Mouse (Mus musculus): ENCODE results near the gene Ccnk. TPM values are rescaled to one million over a fixed set of nuclear protein-coding genes. Genes with fewer than 3 reads are reported as not detected.

Gene Ccnk
- 8.6 and 10.6 TPM in 2 replicates for polyA plus RNA-seq (2014; fragmentation: Nextera tagmentation; extraction: Ambion mirVana)

GRCm38 (mm10) chr12:108179321-108180266, at the start of gene Ccnk:
Gene Ccnk, plus strand, starts transcription at chr12:108179579.
- peak within 1 kb of the TSS; percentile 86 for H3K4me3 ChIP-seq (ENCODE audit: low read depth, low read length)
- peak within 1 kb of the TSS; percentile 78 for H3K4me2 ChIP-seq (replicated peaks; ENCODE audit: low read depth, low read length)
- DNase-seq (ENCODE audit: low spot score) (peak; percentile 98), ATAC-seq (ENCODE audit: low FRiP score) (peak; percentile 98)
- H3K27ac ChIP-seq (ENCODE audit: low read depth, low read length) = peak within 1 kb of the TSS; percentile 68
- H3K9me3 ChIP-seq (ENCODE audit: control insufficient read depth, low read length) = no peaks in the 10 kb centered on the region
- no peaks in the 10 kb centered on the region for H3K27me3 ChIP-seq (ENCODE audit: control insufficient read depth, insufficient read depth, low read length)
- under 1% methylated on average over 65 of the region's 82 CpGs for WGBS
- peaks cover 6% of the 10 kb centered on the region for H3K4me1 ChIP-seq (replicated peaks; ENCODE audit: control insufficient read depth, insufficient read depth, low read length)
- H3K9ac ChIP-seq (ENCODE audit: low read depth, low read length) = peak within 1 kb of the TSS; percentile 82
- H3K36me3 ChIP-seq (ENCODE audit: control insufficient read depth, insufficient read depth, low read length) = no peaks in the 10 kb centered on the region

- Histone ChIP-seq H3K4me3 (ENCODE audit: low read depth, low read length) (no peak overlapping the region), H3K9ac (ENCODE audit: low read depth, low read length) (no peak overlapping the region), H3K4me2 (replicated peaks; ENCODE audit: low read depth, low read length) (no peak overlapping the region), H3K27ac (ENCODE audit: low read depth, low read length) (no peak overlapping the region), H3K36me3 (ENCODE audit: control insufficient read depth, insufficient read depth, low read length) (peaks cover 5% of the 10 kb centered on the region; the same call in 1 of the 2 replicates), H3K9me3 (ENCODE audit: control insufficient read depth, low read length) (no peaks in the 10 kb centered on the region), H3K27me3 (ENCODE audit: control insufficient read depth, insufficient read depth, low read length) (no peaks in the 10 kb centered on the region), H3K4me1 (replicated peaks; ENCODE audit: control insufficient read depth, insufficient read depth, low read length) (no peaks in the 10 kb centered on the region)
- 89% methylated on average over 8 of the region's 8 CpGs for WGBS
- ATAC-seq (ENCODE audit: low FRiP score) (no peak), DNase-seq (ENCODE audit: low spot score) (no peak)
Measured at GRCm38 (mm10) chr12:108132450-108133070, 46.8 kb upstream of the Ccnk start.

- 67% methylated on average over 2 of the region's 2 CpGs for WGBS
- ATAC-seq (ENCODE audit: low FRiP score) = no peak
- no peaks in the 10 kb centered on the region for H3K9me3 ChIP-seq (ENCODE audit: control insufficient read depth, low read length)
Measured at GRCm38 (mm10) chr12:108133181-108133580, 46.2 kb upstream of the Ccnk start.

GRCm38 (mm10) chr12:108135610-108136208, 43.7 kb upstream of the Ccnk start:
- Histone ChIP-seq H3K9ac (ENCODE audit: low read depth, low read length) (no peak overlapping the region), H3K4me2 (replicated peaks; ENCODE audit: low read depth, low read length) (no peak overlapping the region), H3K9me3 (ENCODE audit: control insufficient read depth, low read length) (no peaks in the 10 kb centered on the region), H3K4me1 (replicated peaks; ENCODE audit: control insufficient read depth, insufficient read depth, low read length) (no peaks in the 10 kb centered on the region), H3K27me3 (ENCODE audit: control insufficient read depth, insufficient read depth, low read length) (no peaks in the 10 kb centered on the region), H3K4me3 (ENCODE audit: low read depth, low read length) (no peak overlapping the region), H3K27ac (ENCODE audit: low read depth, low read length) (no peak overlapping the region), H3K36me3 (ENCODE audit: control insufficient read depth, insufficient read depth, low read length) (peaks cover 2% of the 10 kb centered on the region; the same call in 1 of the 2 replicates)
- DNase-seq (ENCODE audit: low spot score) (no peak), ATAC-seq (ENCODE audit: low FRiP score) (no peak)
- 86% methylated on average over 6 of the region's 6 CpGs for WGBS

More at GRCm38 (mm10) chr12:108133181-108133580, 46.2 kb upstream of the Ccnk start:
- DNase-seq (ENCODE audit: low spot score) = no peak
- peaks cover 3% of the 10 kb centered on the region; the same call in 1 of the 2 replicates for H3K36me3 ChIP-seq (ENCODE audit: control insufficient read depth, insufficient read depth, low read length)
- no peak overlapping the region for H3K9ac ChIP-seq (ENCODE audit: low read depth, low read length)
- no peaks in the 10 kb centered on the region for H3K4me1 ChIP-seq (replicated peaks; ENCODE audit: control insufficient read depth, insufficient read depth, low read length)
- no peak overlapping the region for H3K27ac ChIP-seq (ENCODE audit: low read depth, low read length)
- no peak overlapping the region for H3K4me2 ChIP-seq (replicated peaks; ENCODE audit: low read depth, low read length)
- H3K4me3 ChIP-seq (ENCODE audit: low read depth, low read length) = no peak overlapping the region
- H3K27me3 ChIP-seq (ENCODE audit: control insufficient read depth, insufficient read depth, low read length) = no peaks in the 10 kb centered on the region

GRCm38 (mm10) chr12:108143624-108144498, 35.5 kb upstream of the Ccnk start:
- H3K9me3 ChIP-seq (ENCODE audit: control insufficient read depth, low read length) = no peaks in the 10 kb centered on the region
- no peak overlapping the region for H3K27ac ChIP-seq (ENCODE audit: low read depth, low read length)
- no peak overlapping the region for H3K4me2 ChIP-seq (replicated peaks; ENCODE audit: low read depth, low read length)
- no peak overlapping the region for H3K4me3 ChIP-seq (ENCODE audit: low read depth, low read length)
- no peak for ATAC-seq (ENCODE audit: low FRiP score)
- no peaks in the 10 kb centered on the region for H3K27me3 ChIP-seq (ENCODE audit: control insufficient read depth, insufficient read depth, low read length)
- no peak overlapping the region for H3K9ac ChIP-seq (ENCODE audit: low read depth, low read length)
- no peaks in the 10 kb centered on the region for H3K4me1 ChIP-seq (replicated peaks; ENCODE audit: control insufficient read depth, insufficient read depth, low read length)
- no peaks in the 10 kb centered on the region for H3K36me3 ChIP-seq (ENCODE audit: control insufficient read depth, insufficient read depth, low read length)
- 90% methylated on average over 5 of the region's 5 CpGs for WGBS
- DNase-seq (ENCODE audit: low spot score) = no peak

- Histone ChIP-seq H3K9ac (ENCODE audit: low read depth, low read length) (no peak overlapping the region), H3K27me3 (ENCODE audit: control insufficient read depth, insufficient read depth, low read length) (no peaks in the 10 kb centered on the region), H3K4me2 (replicated peaks; ENCODE audit: low read depth, low read length) (no peak overlapping the region), H3K4me3 (ENCODE audit: low read depth, low read length) (no peak overlapping the region), H3K27ac (ENCODE audit: low read depth, low read length) (no peak overlapping the region), H3K9me3 (ENCODE audit: control insufficient read depth, low read length) (no peaks in the 10 kb centered on the region), H3K36me3 (ENCODE audit: control insufficient read depth, insufficient read depth, low read length) (no peaks in the 10 kb centered on the region), H3K4me1 (replicated peaks; ENCODE audit: control insufficient read depth, insufficient read depth, low read length) (no peaks in the 10 kb centered on the region)
- 94% methylated on average over 3 of the region's 3 CpGs for WGBS
- ATAC-seq (ENCODE audit: low FRiP score) = no peak
- DNase-seq (ENCODE audit: low spot score) = no peak
Measured at GRCm38 (mm10) chr12:108145198-108145597, 34.2 kb upstream of the Ccnk start.

- H3K4me1 ChIP-seq (replicated peaks; ENCODE audit: control insufficient read depth, insufficient read depth, low read length) = no peaks in the 10 kb centered on the region
- H3K36me3 ChIP-seq (ENCODE audit: control insufficient read depth, insufficient read depth, low read length) = peaks cover 2% of the 10 kb centered on the region; the same call in 1 of the 2 replicates
- no peaks in the 10 kb centered on the region for H3K9me3 ChIP-seq (ENCODE audit: control insufficient read depth, low read length)
- H3K4me2 ChIP-seq (replicated peaks; ENCODE audit: low read depth, low read length) = no peak overlapping the region
- H3K27ac ChIP-seq (ENCODE audit: low read depth, low read length) = no peak overlapping the region
- DNase-seq (ENCODE audit: low spot score) = no peak
- H3K9ac ChIP-seq (ENCODE audit: low read depth, low read length) = no peak overlapping the region
- WGBS = 85% methylated on average over 3 of the region's 3 CpGs
- no peak overlapping the region for H3K4me3 ChIP-seq (ENCODE audit: low read depth, low read length)
- ATAC-seq (ENCODE audit: low FRiP score) = no peak
- no peaks in the 10 kb centered on the region for H3K27me3 ChIP-seq (ENCODE audit: control insufficient read depth, insufficient read depth, low read length)
Measured at GRCm38 (mm10) chr12:108149764-108150163, 29.6 kb upstream of the Ccnk start.

GRCm38 (mm10) chr12:108152743-108153142, 26.6 kb upstream of the Ccnk start:
- no peaks in the 10 kb centered on the region for H3K27me3 ChIP-seq (ENCODE audit: control insufficient read depth, insufficient read depth, low read length)
- DNase-seq (ENCODE audit: low spot score) (no peak), ATAC-seq (ENCODE audit: low FRiP score) (no peak)
- no peaks in the 10 kb centered on the region for H3K4me1 ChIP-seq (replicated peaks; ENCODE audit: control insufficient read depth, insufficient read depth, low read length)
- H3K36me3 ChIP-seq (ENCODE audit: control insufficient read depth, insufficient read depth, low read length) = peaks cover 2% of the 10 kb centered on the region; the same call in 1 of the 2 replicates
- 95% methylated on average over 2 of the region's 2 CpGs for WGBS
- H3K4me2 ChIP-seq (replicated peaks; ENCODE audit: low read depth, low read length) = no peak overlapping the region
- no peak overlapping the region for H3K27ac ChIP-seq (ENCODE audit: low read depth, low read length)
- no peak overlapping the region for H3K9ac ChIP-seq (ENCODE audit: low read depth, low read length)
- no peak overlapping the region for H3K4me3 ChIP-seq (ENCODE audit: low read depth, low read length)
- H3K9me3 ChIP-seq (ENCODE audit: control insufficient read depth, low read length) = no peaks in the 10 kb centered on the region
